Mouse (Mus musculus) embryo, embryonic 10.5 days (tissue): Measurements from ENCODE around the gene Zfp280d.
A peak's percentile ranks its signal among the peaks of the same experiment; 100 is the strongest.

ENCODE experiments used
- DNase-seq: peaks from one replicate; pipeline ENCODE4 v3.0.0-alpha.2; 2015; ENCODE audit warnings: low spot score

Zfp280d gene

DNA sequence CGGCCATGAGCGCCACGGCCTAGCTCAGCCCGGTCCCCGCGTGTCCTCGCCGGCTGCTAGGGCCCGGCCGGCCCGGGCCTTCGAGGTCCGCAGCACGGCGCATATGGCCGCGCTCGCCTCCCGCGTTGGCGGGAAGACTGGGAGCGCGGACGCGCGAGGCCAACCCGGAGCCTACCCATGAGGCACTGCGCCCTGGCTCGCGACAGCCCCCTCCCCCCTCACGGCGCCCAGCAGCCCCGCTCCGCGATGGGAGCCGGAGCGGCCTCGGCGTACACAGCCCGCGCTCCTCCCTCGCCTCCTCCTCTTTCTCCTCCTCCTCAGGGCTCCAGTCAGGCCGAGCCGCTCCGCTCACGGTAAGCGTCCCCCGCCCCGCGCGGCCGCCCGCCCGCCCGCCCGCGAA lies at the start of gene Zfp280d:
Zfp280d (plus strand) TSS at position 184 of the 400 bp plus-strand sequence.
- DNase-seq: peak; percentile 93

DNA sequence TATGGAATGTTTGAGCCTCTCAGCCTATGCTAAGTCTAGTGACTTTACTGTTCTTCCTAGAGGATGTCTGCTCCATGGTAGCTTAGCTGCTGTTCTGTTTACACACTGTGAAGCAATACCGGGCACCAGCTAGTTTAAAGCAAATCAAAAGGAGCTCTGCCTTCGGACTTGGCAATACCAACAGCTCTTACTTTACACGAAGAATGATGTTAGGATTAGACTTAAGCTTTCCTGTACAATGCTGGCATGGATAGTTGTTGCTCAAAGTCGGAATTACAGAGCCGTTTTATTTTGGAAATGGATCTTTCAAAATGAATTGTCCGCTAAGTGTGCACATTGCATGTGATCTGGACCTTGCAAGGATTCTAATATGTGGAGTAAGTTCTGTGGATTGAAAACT lies 48.1 kb upstream of the Zfp280d start:
- no peak for DNase-seq

DNA sequence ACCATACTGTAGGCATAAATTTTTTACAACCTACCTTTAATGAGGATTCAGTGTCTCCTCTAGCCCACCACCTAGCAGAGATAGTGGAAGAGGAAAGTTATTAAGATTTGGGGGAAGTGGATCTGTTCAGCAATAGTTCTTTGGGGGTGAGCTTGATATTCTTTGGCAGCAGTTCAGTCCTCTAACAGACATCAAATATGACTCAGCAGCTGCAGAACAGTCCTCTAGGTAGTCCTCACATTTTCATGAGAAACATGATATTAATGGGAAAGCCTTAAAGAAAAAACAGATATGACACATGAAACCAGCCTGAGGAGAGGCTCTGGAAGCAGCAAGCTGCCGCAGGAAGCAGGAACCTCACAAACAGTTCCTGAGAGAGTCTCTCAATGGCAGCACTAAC lies 22.0 kb upstream of the Zfp280d start:
- no peak for DNase-seq

DNA sequence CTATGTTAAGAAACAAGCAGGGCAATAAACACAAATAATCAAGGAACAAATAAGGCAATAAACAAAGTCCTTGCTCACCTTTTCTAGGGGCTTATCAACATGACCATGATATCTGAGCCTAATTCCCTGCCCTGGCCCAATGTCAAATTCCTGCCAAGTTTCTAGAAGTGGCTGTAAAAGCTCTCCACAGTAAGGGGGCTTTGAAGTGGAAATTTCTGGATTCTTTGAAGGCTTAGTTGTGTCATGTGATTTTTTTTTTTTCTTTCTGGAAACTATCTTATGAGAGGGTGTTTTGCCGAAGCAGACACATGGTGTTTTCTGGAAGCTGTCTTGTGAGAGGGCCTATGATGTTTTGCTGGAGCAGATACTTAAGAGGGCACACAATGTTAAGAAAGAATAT lies 19.4 kb upstream of the Zfp280d start:
- no peak for DNase-seq

DNA sequence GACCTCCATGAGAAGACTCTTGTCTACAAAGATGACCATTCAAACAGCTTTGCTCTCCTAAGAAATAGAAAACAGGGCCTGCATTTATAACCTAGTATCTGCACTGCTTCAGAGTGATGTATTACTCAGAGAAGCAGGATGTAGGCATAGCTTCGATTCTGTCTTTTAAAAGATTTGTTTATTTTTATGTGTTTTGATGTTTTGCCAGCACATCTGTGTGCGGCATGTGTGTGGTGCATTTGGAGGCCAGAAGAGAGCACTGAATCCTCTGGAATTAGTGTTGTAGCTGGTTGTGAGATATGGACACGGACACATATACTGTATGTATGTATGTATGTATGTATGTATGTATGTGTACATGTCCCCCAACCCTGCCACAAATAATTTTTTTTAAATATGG lies 18.0 kb upstream of the Zfp280d start:
- no peak for DNase-seq

DNA sequence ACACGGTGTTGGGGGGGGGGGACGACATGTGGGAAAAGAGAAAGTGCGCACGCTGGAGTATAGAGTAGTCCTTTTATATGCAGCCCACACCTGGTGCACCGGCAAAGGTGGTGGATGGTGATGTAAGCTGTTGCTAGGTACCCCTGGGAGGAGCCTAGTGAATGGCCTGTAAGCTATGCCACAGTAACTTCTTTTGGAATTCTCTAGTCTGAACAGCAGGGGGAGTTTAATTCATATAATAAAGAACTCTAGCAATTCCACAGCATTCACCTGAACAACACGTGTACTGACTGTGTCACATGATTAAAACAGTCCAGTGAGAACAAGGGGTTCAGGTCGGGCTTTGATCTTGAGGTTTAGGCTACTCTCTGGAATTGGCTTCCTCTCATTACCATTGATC lies 14.3 kb upstream of the Zfp280d start:
- peak; percentile 44 for DNase-seq

DNA sequence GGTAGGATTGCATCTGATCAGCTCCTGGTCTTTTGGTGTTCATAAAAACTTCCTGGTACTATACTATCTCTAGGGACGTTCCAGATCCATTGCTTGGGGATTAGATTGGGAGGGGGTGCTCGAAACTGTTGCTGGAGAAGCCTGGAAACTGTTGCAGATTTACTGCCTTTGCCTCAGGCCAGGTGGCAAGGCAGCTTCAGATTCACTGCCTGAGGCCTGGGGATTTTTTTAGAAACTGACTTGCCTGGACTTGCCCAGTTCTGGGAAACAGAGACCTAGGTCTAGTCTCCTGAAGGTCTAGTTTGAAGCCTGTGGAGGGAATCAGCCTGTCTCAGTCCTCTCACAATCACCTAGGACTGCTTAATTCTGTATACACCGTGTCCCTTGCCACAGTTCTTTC lies 9.8 kb upstream of the Zfp280d start:
- no peak for DNase-seq

DNA sequence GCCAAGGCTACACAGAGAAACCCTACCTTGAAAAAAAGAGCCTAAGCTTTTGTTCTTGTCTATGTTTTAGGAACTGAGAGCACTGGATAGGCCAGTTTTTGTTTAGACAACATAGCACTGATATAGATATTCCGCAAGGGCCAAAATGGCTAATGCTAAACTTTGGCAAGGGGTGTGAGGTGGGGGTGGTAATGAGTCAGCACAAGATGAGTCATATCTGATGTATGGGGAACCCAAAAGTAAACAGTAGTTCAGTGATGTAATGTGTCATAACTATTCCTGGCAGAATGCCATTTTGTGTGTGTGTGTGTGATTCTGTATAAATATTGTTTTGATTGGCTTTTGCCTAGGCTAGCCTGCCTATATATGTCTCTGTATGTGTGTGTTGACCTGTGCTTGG lies 4.5 kb upstream of the Zfp280d start:
- no peak for DNase-seq

DNA sequence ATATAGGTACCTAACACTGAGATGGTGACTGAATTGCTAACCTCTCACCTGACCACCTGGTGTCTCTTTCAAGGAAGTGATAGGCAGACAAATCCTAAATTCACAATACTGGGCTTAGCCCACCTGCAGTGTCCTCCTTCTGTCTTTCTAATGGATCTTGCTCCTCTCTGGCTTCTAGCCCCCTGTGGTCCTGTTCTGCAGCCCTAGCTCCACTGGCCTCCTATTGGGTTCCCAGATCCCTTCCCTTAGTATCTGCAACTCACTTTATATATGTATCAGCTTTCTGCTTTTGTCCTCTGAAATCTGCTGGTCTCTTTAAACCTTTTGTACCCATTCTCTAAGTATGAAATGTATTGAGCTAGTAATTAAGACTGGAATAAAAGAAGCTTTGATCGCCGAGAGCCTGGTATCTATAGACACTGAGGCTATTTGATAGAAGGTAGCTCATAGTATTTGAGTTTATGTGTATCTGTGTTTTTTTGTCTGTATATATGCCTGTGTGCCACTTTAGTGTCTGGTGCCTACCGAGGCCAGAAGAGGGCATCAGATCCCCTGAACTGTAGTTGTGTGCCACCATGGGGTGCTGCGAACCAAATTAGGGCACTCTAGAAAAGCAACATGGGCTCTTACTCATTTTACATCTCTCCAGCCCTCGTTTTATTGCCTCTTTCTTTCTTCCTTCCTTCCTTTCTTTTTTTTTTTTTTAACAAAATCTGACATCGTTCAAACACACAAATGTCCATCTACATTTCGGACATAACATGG lies 832 bp upstream of the Zfp280d start:
- no peak for DNase-seq

DNA sequence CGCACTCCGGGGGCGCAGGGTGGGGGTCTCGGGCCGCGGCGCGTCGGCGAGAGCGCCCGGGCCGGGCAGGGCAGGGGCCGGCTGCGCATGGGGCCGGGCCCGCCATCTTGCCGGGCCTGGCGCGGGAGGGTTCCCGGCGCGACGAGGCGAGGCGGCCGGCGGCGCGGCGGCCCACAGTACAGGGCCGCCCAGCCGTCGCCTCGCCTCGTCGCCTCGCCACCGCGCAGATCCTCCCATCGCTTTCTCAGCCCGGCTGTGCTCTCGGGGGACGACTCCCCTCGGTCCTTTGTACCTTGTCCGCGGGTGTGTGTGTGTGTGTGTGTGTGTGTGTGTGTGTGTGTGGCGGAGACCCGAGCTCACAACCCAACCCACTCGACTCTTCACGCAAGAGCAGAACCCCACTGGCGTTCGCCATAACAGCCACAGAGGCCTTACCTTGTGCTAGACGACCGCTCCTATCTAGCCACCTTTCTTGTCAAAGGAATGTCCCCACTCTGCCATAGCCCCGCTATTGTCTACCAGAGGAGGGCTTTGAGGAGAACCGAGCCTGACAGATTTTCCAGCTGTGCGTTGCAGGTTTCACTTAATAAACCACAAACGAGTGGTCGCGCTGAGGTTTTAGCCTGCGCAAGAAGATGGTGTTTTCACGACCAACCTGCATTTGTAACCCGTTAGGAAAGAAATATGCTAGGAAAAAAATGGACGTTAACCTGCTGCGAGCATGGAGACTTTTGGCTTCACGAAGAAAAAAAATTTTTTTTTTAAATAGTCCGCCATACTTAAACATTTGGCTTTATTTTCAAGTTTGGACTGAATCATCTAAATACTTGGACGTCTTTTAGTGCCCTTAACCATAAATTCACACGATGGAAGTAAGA lies 680 bp downstream of the Zfp280d start:
- peak; percentile 78 for DNase-seq

DNA sequence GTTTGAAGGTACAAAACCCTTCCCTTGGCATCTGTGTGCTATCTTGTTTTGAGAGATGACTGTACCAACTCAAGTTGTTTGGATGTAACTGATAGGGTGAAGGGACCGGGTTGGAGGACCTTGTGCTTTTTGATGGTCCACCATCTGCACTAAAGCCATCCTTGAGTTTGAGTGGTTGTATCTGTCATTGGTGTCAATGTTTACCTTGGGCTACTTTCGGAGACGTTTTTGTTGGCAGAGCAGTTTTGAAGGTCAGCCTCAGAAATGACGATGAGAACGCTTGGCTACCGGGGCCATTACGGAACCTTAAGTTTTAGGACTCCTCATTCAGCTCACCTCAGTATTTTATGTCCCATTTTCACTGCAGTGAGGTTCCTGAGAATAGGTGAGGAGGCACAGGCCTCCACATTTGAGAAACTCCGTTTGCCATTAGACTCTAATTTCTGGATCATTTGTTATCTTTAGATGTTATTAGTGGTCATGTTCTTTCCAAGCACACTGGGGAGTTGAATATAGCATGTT lies 1.4 kb downstream of the Zfp280d start:
- no peak for DNase-seq

DNA sequence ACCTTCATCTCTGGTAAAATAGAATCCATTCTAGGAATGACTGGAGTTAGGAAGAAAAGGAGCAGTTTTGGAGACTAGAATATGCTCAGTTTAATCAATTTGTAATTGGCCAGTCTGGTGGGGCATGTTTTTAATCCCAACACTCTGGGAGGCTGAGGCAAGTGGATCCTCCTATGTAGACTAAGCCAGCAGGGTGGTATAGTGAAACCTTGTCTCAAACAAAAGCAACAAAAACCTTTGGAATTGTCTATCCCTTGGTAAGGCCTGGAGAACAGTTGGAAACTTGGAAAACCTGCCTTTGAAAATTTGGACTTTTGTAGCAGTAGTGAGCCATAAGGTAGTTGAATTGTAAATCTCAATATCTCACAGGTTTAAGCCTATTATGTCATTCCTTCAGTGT lies 2.3 kb downstream of the Zfp280d start:
- no peak for DNase-seq

DNA sequence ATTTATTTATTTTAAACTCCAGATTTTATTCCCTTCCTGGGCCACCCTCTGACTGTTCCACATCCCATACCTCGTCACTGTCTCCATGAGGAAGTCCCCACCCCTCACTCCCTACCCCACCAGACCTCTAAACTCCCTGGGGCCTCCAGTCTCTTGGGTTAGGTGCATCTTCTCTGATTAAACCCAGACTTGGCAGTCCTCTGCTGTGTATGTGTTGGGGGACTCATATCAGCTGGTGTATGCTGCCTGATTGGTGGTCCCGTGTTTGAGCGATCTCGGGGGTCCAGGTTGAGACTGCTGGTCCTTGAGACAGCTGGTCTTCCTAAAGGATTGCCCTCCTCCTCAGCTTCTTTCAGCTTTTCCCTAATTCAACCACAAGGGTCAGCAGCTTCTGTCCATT lies 5.3 kb downstream of the Zfp280d start:
- DNase-seq: no peak

DNA sequence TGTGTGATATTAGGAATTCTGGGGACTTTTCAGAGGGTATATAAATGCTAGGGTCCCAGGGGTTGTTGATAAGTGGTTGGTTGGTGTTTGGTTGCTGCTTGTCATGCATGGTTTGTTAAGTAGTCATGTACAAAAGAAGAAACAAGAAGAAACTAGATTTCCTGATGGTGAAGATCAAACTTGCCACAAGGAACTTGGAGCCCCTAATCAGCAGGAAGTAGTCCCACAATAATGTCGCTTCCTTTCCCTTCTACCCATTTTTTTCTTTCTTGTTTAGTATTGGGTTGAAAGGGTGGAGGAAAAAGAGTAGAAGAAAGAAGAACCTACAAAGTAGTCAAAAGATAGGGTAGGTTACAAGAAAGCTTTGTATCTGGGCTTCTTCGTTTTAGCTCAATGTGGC lies 13.0 kb downstream of the Zfp280d start:
- no peak for DNase-seq

DNA sequence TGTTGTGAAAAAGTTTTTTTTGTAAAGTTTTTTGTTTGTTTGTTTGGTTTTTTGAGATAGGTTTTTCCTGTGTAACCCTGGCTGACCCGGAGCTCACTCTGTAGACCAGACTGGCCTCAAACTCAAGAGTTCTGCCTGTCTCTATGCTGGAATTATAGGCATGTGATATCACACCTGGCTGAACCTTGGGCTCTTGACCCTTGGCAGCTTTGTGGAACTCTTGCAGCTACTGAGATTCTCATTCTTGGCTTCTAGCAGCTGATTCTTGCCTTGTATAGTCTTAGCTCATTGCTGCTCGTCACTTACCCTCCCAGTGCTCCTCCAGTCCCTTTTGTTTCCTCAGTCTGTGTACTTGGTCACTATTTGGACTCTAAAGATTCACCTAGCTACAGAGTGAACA lies 13.6 kb downstream of the Zfp280d start:
- no peak for DNase-seq

DNA sequence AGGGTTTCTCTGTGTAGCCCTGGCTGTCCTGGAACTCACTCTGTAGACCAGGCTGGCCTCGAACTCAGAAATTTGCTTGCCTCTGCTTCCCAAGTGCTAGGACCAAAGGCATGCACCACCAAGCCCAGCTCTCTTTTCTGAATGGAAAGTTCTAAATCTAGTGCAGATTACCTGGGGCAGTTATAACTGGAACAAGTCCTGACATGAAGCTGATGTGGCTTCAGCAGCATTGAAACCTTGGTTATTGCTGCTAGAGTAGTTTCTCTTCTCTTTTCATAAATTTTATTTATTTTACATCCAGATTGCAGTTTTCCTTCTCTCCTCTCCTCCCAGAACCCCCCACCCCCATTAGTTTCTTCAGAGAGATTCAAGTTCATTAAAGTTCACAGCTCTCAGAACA lies 14.4 kb downstream of the Zfp280d start:
- DNase-seq: no peak

DNA sequence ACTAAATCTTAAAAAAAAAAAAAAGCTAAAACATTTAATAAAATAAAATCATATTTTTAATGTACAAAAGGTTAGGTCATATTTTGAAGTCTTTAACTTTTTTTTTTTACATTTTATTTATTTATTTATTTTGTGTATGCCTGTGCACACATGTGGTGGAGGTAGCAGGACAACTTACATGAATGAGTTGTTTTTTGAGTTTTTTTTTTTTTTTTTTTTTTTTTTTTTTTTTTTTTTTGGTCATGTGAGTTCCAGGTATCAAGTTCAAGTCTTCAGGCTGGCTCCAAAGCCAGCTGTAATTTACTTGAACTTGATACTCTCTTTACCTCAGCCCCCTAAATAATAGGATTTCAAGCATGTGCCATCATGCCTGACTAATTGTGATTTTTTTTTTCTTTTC lies 19.4 kb downstream of the Zfp280d start:
- DNase-seq: no peak

DNA sequence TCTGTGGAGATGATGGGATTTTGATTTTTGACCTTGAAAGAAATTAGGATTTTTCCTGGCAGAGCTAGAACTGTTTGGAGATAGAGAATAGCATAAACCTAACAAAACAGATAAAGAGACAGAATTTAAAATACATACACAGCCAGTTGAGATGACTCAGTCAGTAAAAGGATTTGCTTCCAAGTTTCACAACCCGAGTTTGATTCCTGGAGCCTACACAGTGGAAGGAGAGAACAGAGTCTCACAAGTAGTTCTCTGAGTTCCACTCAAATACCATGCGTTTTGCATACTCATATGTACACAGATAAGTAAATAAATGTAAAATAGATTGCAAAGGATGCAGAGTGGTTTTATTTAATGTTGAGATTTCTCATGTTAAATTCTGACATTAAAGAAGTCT lies 35.1 kb downstream of the Zfp280d start:
- DNase-seq: no peak

DNA sequence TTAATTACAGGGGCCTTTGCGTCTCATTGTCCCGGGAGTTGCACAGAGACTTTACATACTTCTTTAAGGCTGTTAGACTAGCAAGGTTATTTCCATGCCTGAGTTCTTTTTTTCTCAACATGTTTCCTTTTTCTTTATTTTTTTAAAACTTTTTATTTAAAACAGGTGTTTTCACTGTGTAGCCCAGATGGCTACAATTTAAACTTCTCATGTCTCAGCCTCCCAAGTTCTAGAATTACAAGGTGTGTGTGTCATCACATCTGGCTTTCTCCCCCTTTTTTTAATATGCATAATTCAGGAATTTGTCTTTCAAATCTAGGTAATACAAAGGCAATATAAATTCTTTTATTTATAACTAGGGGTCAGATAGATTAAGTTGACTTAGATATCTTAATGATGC lies 58.6 kb downstream of the Zfp280d start:
- DNase-seq: peak; percentile 18

DNA sequence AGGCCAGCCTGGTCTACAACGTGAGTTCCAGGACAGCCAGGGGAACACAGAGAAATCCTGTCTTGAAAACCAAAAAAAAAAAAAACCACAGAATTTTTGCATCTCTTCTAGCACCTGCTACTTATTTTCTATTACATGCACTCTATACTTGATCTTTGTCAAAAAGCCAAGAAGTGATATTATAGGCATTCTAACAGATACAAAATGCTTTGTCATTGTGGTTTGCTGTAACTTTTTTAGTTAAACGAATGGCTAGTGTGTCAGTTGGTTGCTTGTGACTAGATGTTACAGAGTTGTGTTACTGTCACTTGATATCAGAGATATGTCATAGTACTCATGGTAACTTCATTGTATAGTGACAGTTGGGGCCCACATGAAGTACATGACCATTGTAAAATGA lies 61.4 kb downstream of the Zfp280d start:
- no peak for DNase-seq

DNA sequence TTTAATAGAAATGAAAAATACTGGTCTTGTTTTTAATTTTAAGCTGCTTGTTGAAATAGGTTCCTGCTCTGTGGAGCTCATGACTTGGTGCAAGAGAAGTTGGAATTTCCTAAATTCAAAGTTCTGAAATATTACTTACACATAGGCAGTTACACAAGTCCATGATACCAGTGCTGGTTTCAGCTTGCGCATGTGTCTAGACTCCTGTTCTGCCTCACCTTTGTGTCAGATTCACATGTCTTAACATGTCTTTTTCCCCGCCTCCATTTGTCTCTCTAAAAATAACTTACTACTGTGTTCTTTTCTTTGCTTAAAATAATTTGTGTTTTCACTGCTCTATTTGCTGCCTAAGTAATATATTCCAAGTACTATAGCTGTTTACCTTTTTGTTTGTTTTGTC lies 64.5 kb downstream of the Zfp280d start:
- DNase-seq: no peak

DNA sequence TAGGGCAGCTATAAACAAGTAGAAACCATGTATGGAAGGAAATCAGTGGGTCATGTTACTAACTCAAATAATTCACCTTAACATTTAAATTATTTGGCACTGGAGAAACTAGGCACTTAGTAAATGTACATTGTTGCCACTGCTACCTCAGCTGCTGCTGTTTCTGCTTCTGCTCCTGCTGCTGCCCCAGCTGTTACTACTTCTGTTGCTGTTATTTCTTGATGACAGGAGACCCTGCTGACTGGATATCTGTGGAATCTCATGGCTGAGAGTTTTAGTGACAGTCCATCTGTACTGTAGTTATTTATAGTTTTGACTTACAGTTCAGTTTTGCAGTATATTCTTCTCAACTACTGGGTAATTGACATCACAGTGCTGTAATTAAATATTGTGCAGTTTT lies 69.2 kb downstream of the Zfp280d start:
- no peak for DNase-seq

DNA sequence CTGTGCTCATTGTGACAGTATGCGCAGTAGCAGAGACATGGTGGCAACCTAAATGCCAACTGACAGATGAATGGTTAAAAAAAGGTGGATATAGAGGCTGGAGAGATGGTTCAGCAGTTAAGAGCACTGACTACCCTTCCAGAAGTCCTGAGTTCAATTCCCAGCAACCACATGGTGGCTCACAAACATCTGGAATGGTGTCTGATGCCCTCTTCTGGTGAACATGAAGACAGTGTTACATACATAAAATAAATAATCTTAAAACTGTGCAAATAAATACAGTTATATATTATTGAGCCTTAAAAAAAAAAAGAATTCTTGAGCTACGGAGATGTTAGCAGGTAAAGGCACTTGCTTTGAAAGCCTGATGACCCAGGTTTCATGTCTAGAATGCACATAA lies 97.7 kb downstream of the Zfp280d start:
- no peak for DNase-seq
